Mouse (Mus musculus) liver, adult 2 months (tissue): ENCODE results near the gene Cic.

ENCODE experiments used
- CTCF ChIP-seq: fragments of 200-500 bp; IDR thresholded peaks from 2 replicates; pipeline ENCODE4 v1.5.1; 2011; ENCODE audit warnings: low read depth, low read length, control low read depth
- POLR2A ChIP-seq: fragments of 200-500 bp; IDR thresholded peaks from 2 replicates; pipeline ENCODE4 v1.6.1; 2011; ENCODE audit warnings: low read length, control low read depth; ENCODE audit not compliant: insufficient read depth; ENCODE audit errors: extremely low read depth

DNA sequence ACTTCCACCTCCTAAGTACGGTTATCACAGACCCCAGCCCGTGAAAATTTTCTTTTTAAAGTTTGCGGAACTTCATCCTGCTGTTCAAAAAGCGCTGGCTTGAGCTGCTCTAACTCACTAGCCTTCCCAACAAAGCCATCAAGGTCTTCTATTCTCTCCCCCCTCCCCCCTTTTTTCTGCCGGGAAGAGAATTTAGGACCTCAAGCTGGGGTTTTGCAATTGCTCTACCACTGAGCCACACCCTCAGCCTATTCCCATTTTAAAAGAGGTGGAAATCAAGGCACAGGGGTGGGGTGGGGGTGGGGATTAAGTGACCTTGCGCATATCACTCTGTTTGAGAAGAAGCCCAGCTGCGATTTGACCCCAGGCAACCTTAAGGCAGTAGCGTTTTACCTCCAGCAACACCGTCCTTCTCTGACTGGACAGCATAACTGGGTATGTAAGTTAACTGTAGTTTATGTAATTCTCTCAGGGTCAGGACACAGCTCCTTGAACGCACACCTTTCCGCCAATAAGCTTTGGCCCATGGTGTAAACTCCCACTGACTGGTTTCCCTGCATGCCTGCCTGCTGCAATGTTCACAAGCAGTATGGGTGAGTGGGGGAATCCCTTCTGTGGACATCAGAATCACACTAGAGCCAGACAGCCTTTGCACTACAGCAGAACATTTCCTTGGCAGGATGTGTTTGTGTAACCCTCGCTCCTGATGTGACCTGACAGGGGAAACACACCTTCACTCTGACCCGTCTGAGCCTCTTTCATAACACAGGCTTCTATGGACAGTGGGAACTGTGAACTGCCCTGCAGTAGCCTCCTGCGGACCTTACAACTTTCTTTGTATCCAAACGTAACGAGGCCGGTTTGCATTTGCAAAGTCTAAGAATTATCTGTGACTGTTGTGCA is 3.3 kb upstream of the Cic start:
- TF ChIP-seq POLR2A (no peak), CTCF (no peak)
